Mouse (Mus musculus) megakaryocyte, embryonic 14.5 days (primary cell): Measurements from ENCODE around the gene Myl6b. TPM values are rescaled to one million over a fixed set of nuclear protein-coding genes. Genes with fewer than 3 reads are reported as not detected.
A peak's percentile ranks its signal among the peaks of the same experiment; 100 is the strongest.

ENCODE experiments used
- H3K27me3 ChIP-seq: replicated peaks from 2 replicates; pipeline ENCODE3; 2012; ENCODE audit warnings: inconsistent platforms
- H3K36me3 ChIP-seq: replicated peaks from 2 replicates; pipeline ENCODE3; 2012; ENCODE audit warnings: low read length, inconsistent platforms, mixed read lengths
- H3K4me1 ChIP-seq: 2 replicates; pipeline ENCODE4 v1.6.1; 2012; ENCODE audit warnings: inconsistent platforms
- H3K4me3 ChIP-seq: replicated peaks from 2 replicates; pipeline ENCODE3; 2012; ENCODE audit warnings: moderate library complexity, mild to moderate bottlenecking, inconsistent platforms
- H3K9me3 ChIP-seq: 2 replicates; pipeline ENCODE4 v1.6.1; 2012; ENCODE audit warnings: inconsistent platforms
- FLI1 ChIP-seq: IDR thresholded peaks from 2 replicates; pipeline ENCODE4 v1.6.1; 2012; ENCODE audit warnings: low read length, inconsistent platforms, mixed read lengths
- GATA1 ChIP-seq: IDR thresholded peaks from 3 replicates; pipeline ENCODE4 v1.6.1; 2012; ENCODE audit warnings: mixed read lengths, low read length, inconsistent platforms, borderline replicate concordance
- polyA plus RNA-seq: library from polyadenylated mRNA; stranded (reverse); fragments of >175 nt; gene quantifications from 2 replicates; pipeline ENCODE4 v1.2.3, GENCODE M21; 2012; ENCODE audit warnings: low replicate concordance; ENCODE audit not compliant: insufficient read depth

The Myl6b gene
- polyA plus RNA-seq, 1 experiment, result 15.9 TPM

- no peaks in the 10 kb centered on the region for H3K27me3 ChIP-seq
- peaks cover 50% of the 10 kb centered on the region for H3K4me1 ChIP-seq
- peaks cover 27% of the 10 kb centered on the region for H3K36me3 ChIP-seq
- TF ChIP-seq GATA1, result no peak
- TF ChIP-seq FLI1, result no peak
- H3K4me3 ChIP-seq, result peak overlapping the region; percentile 98
- H3K9me3 ChIP-seq, result no peaks in the 10 kb centered on the region
These were observed 40.2 kb downstream of the Myl6b start for GRCm38 (mm10) chr10:128458348-128458718.

- Histone ChIP-seq H3K36me3 (peaks cover 21% of the 10 kb centered on the region), H3K27me3 (no peaks in the 10 kb centered on the region), H3K4me3 (no peak overlapping the region), H3K9me3 (no peaks in the 10 kb centered on the region), H3K4me1 (peaks cover 52% of the 10 kb centered on the region)
- TF ChIP-seq GATA1, result no peak
- TF ChIP-seq FLI1, result no peak
These were observed 40.8 kb downstream of the Myl6b start for GRCm38 (mm10) chr10:128457676-128458075.

GRCm38 (mm10) chr10:128455280-128455679 lies 43.2 kb downstream of the Myl6b start:
- H3K4me3 ChIP-seq, result peak overlapping the region; percentile 84

GRCm38 (mm10) chr10:128454471-128454870 lies 44.0 kb downstream of the Myl6b start:
- TF ChIP-seq FLI1 (no peak), GATA1 (no peak)
- Histone ChIP-seq H3K4me1 (peaks cover 38% of the 10 kb centered on the region), H3K27me3 (no peaks in the 10 kb centered on the region)

More at GRCm38 (mm10) chr10:128455280-128455679, 43.2 kb downstream of the Myl6b start:
- no peak for TF ChIP-seq GATA1
- no peak; the same call in 1 of the 2 replicates for TF ChIP-seq FLI1
- Histone ChIP-seq H3K4me1 (peaks cover 45% of the 10 kb centered on the region), H3K36me3 (no peaks in the 10 kb centered on the region), H3K9me3 (no peaks in the 10 kb centered on the region), H3K27me3 (no peaks in the 10 kb centered on the region)

GRCm38 (mm10) chr10:128451014-128451413 lies 47.5 kb downstream of the Myl6b start:
- peaks cover 26% of the 10 kb centered on the region for H3K4me1 ChIP-seq
- no peaks in the 10 kb centered on the region for H3K9me3 ChIP-seq
- TF ChIP-seq GATA1 (no peak), FLI1 (no peak)
- H3K4me3 ChIP-seq, result no peak overlapping the region
- H3K36me3 ChIP-seq, result no peaks in the 10 kb centered on the region
- H3K27me3 ChIP-seq, result no peaks in the 10 kb centered on the region

More at GRCm38 (mm10) chr10:128454471-128454870, 44.0 kb downstream of the Myl6b start:
- Histone ChIP-seq H3K9me3 (no peaks in the 10 kb centered on the region), H3K36me3 (no peaks in the 10 kb centered on the region), H3K4me3 (no peak overlapping the region)

- Histone ChIP-seq H3K4me3 (no peak overlapping the region), H3K4me1 (peaks cover 23% of the 10 kb centered on the region), H3K36me3 (peaks cover 31% of the 10 kb centered on the region), H3K27me3 (no peaks in the 10 kb centered on the region), H3K9me3 (no peaks in the 10 kb centered on the region)
- TF ChIP-seq FLI1, result no peak
- no peak for TF ChIP-seq GATA1
These were observed 53.1 kb downstream of the Myl6b start for GRCm38 (mm10) chr10:128445407-128445806.

GRCm38 (mm10) chr10:128444354-128444753 lies 54.1 kb downstream of the Myl6b start:
- H3K4me1 ChIP-seq, result peaks cover 33% of the 10 kb centered on the region
- no peaks in the 10 kb centered on the region for H3K27me3 ChIP-seq
- H3K36me3 ChIP-seq, result peaks cover 42% of the 10 kb centered on the region
- no peak overlapping the region for H3K4me3 ChIP-seq
- no peaks in the 10 kb centered on the region for H3K9me3 ChIP-seq
- TF ChIP-seq GATA1 (no peak), FLI1 (no peak)

Other genes with a start within 250 kb of the Myl6b start
- not detected in 2 replicates for gene Apon, start 244.6 kb downstream of the Myl6b start, polyA plus RNA-seq
- gene Apof, start 230.0 kb downstream of the Myl6b start, polyA plus RNA-seq, result not detected in 2 replicates
- gene Stat2, start 228.1 kb downstream of the Myl6b start, polyA plus RNA-seq, result 8.1 and 18.2 TPM in 2 replicates
- gene Il23a, start 199.9 kb downstream of the Myl6b start, polyA plus RNA-seq, result 0.49 TPM in 1 of 2 replicates, not detected in the other
- 0.91 and 1.1 TPM in 2 replicates for gene Pan2, start 195.3 kb downstream of the Myl6b start, polyA plus RNA-seq
- gene Cnpy2, start 176.2 kb downstream of the Myl6b start, polyA plus RNA-seq, result 29.0 and 98.4 TPM in 2 replicates
- 2.6 and 12.1 TPM in 2 replicates for gene Cs, start 161.0 kb downstream of the Myl6b start, polyA plus RNA-seq
- gene Coq10a, start 129.7 kb downstream of the Myl6b start, polyA plus RNA-seq, result 5.0 and 18.0 TPM in 2 replicates
- 18.3 and 19.7 TPM in 2 replicates for gene Ankrd52, start 121.6 kb downstream of the Myl6b start, polyA plus RNA-seq
- not detected in 2 replicates for gene Slc39a5, start 97.5 kb downstream of the Myl6b start, polyA plus RNA-seq
- 458 and 1,055 TPM in 2 replicates for gene Nabp2, start 87.2 kb downstream of the Myl6b start, polyA plus RNA-seq
- gene Rnf41, start 87.0 kb downstream of the Myl6b start, polyA plus RNA-seq, result 17.0 and 19.5 TPM in 2 replicates
- gene Smarcc2, start 39.4 kb downstream of the Myl6b start, polyA plus RNA-seq, result 86.7 and 138 TPM in 2 replicates
- gene Myl6, start 4.5 kb downstream of the Myl6b start, polyA plus RNA-seq, result 175 and 2,406 TPM in 2 replicates
- 48.5 and 62.5 TPM in 2 replicates for gene Esyt1, start 27.2 kb upstream of the Myl6b start, polyA plus RNA-seq
- gene Zc3h10, start 49.1 kb upstream of the Myl6b start, polyA plus RNA-seq, result 21.5 and 24.2 TPM in 2 replicates
- gene Rpl41, start 50.6 kb upstream of the Myl6b start, polyA plus RNA-seq, result 1,477 and 10,817 TPM in 2 replicates
- 407 and 451 TPM in 2 replicates for gene Pa2g4, start 67.3 kb upstream of the Myl6b start, polyA plus RNA-seq
- 0.08 TPM in 1 of 2 replicates, not detected in the other for gene Erbb3, start 91.0 kb upstream of the Myl6b start, polyA plus RNA-seq
- 3,363 and 5,964 TPM in 2 replicates for gene Rps26, start 128.1 kb upstream of the Myl6b start, polyA plus RNA-seq
- gene Ikzf4, start 147.3 kb upstream of the Myl6b start, polyA plus RNA-seq, result 0.37 TPM in 1 of 2 replicates, not detected in the other
- gene Suox, start 175.4 kb upstream of the Myl6b start, polyA plus RNA-seq, result 0.36 TPM in 1 of 2 replicates, not detected in the other
- 3.1 and 11.0 TPM in 2 replicates for gene Rab5b, start 197.6 kb upstream of the Myl6b start, polyA plus RNA-seq
- 0.20 TPM in 1 of 2 replicates, not detected in the other for gene Pmel, start 205.5 kb upstream of the Myl6b start, polyA plus RNA-seq
- 3.6 and 5.7 TPM in 2 replicates for gene Cdk2, start 206.3 kb upstream of the Myl6b start, polyA plus RNA-seq
- 2.8 and 4.7 TPM in 2 replicates for gene Dgka, start 246.2 kb upstream of the Myl6b start, polyA plus RNA-seq
- gene Pym1, start 249.2 kb upstream of the Myl6b start, polyA plus RNA-seq, result 123 and 134 TPM in 2 replicates